Mouse (Mus musculus) retina, postnatal 1 day (tissue): ENCODE data around the gene Cep63.

Source experiments
- DNase-seq: peaks from one replicate; pipeline ENCODE4 v3.0.0-alpha.2; 2012

Gene Cep63

GRCm38 (mm10) chr9:102629052-102629451 is 2.7 kb upstream of the Cep63 start:
- no peak for DNase-seq

GRCm38 (mm10) chr9:102627442-102627841 is 1.1 kb upstream of the Cep63 start:
- no peak for DNase-seq

- no peak for DNase-seq
These were observed 498 bp upstream of the Cep63 start for GRCm38 (mm10) chr9:102626839-102627225.

GRCm38 (mm10) chr9:102625401-102625982 is 842 bp downstream of the Cep63 start:
- DNase-seq: no peak

GRCm38 (mm10) chr9:102623581-102623980 is 2.8 kb downstream of the Cep63 start:
- DNase-seq: no peak

GRCm38 (mm10) chr9:102622876-102623275 is 3.5 kb downstream of the Cep63 start:
- DNase-seq: no peak

GRCm38 (mm10) chr9:102622192-102622857 is 4.0 kb downstream of the Cep63 start:
- peak; percentile 78 for DNase-seq

GRCm38 (mm10) chr9:102621385-102621784 is 4.9 kb downstream of the Cep63 start:
- no peak for DNase-seq

- no peak for DNase-seq
These were observed 10.1 kb downstream of the Cep63 start for GRCm38 (mm10) chr9:102616267-102616666.

- DNase-seq: no peak
These were observed 11.3 kb downstream of the Cep63 start for GRCm38 (mm10) chr9:102615071-102615470.

GRCm38 (mm10) chr9:102609221-102609620 is 17.1 kb downstream of the Cep63 start:
- DNase-seq: no peak

GRCm38 (mm10) chr9:102607471-102607870 is 18.9 kb downstream of the Cep63 start:
- DNase-seq: no peak

- no peak for DNase-seq
These were observed 21.2 kb downstream of the Cep63 start for GRCm38 (mm10) chr9:102605162-102605561.

- no peak for DNase-seq
These were observed 24.7 kb downstream of the Cep63 start for GRCm38 (mm10) chr9:102601666-102602065.

GRCm38 (mm10) chr9:102601187-102601586 is 25.1 kb downstream of the Cep63 start:
- DNase-seq: no peak

GRCm38 (mm10) chr9:102595662-102596436 is 30.5 kb downstream of the Cep63 start:
- DNase-seq: no peak

GRCm38 (mm10) chr9:102594667-102595393 is 31.5 kb downstream of the Cep63 start:
- DNase-seq: no peak

- no peak for DNase-seq
These were observed 39.0 kb downstream of the Cep63 start for GRCm38 (mm10) chr9:102587347-102587746.

- peak; percentile 60 for DNase-seq
These were observed 44.3 kb downstream of the Cep63 start for GRCm38 (mm10) chr9:102581921-102582469.

- DNase-seq: no peak
These were observed 48.9 kb downstream of the Cep63 start for GRCm38 (mm10) chr9:102577480-102577879.

- DNase-seq: no peak
These were observed 53.4 kb downstream of the Cep63 start for GRCm38 (mm10) chr9:102572888-102573287.

- no peak for DNase-seq
These were observed 67.9 kb downstream of the Cep63 start for GRCm38 (mm10) chr9:102558463-102558862.

GRCm38 (mm10) chr9:102553781-102554180 is 72.6 kb downstream of the Cep63 start:
- peak; percentile 61 for DNase-seq
